Mouse (Mus musculus): ENCODE data around the gene Rhbdf2.

Gene Rhbdf2

DNA sequence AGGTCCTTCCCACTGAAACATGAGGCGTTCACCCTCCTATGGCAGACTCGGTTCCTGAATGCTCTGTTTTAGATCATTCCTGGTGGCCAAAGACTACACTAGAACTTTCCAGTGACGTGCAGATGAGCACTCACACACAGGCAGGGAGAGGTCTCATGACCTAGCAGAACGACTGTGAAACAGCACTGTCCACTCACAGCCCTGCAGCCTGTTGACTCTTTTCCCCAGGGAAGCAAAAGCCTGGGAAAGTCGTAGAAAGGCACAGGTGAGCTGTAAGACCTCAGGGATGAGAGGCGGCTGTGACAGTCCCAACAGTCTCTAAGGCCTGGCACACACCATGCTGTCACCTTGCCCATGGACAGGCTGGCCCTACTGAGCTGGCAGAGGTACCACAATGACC lies 70.5 kb downstream of the Rhbdf2 start:
- in situ Hi-C loops (cut with MboI, MseI): no loop called here

DNA sequence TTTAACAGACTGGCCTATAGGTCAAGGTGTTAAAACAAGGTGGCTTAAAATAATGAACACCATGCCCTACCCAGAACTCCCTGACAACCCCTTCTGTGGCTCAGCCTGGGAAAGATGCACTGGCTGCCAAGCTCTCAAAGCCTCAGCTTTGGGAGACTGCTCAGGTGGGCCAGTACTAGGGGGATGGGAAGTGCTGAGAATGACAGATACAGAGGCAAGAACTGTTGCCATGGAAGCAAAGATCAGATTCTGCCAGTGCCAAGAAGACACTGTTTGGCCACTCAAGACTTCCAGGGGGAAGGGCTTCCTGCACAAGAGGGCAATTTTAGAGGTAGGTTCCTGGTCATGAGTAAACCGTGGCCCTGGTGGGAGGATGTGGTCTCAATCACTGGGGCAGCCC lies 71.2 kb downstream of the Rhbdf2 start:
- in situ Hi-C loops (cut with MboI, MseI): no loop called here

DNA sequence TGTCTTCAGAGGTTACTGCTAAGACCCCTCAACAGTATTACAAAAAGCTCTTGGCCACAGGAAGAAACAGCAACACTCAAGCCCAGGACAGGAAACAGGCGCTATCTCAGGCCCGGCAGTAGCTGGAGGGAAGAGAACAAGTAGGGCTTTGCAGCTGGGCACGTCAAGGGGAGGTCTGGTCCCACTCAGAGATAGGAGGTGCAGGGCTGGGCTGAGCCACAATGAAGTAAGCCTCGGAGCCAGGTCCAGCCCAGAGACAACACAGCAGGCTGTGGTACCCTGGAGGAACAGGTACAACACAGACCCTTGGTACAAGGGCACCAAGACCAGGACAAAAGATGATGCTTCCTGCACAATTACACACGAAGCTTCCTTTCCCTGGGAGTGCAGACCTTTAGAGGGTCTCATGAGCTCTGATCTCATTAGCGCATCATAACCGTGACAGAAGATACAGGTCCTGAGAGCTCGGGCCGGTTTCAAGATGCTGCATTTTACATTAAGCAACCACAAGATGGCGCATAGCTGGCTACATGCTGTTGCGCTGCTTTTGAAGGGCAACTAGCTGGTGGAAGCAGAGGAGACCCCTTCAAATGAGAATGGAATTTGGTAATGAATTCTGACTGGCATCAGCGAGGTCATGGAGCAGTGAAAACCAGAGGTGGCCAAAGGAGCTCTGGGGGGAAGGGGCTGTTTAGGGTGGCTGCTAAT lies 72.5 kb downstream of the Rhbdf2 start:
- in situ Hi-C loops (cut with MboI, MseI): no loop called here

DNA sequence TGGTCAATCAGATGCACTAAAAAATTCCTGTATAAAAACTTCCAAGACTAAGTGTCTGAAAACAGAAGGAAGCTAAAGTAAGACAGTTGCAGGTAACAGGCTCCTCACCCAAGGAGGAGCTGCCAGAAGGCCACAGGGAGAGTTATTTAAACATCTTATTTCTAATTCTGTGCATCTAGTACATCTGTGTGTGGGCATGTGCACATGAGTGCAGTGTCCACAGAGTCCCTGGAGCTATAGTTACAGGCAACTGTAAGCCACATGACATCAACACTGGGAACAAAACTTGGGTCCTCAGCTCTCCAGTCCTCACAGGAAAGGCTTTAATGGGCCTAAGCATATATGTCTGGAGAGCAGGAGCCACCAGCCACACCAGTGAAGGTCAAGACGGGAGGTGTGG lies 74.6 kb downstream of the Rhbdf2 start:
- in situ Hi-C loops (cut with MboI, MseI): no loop called here

DNA sequence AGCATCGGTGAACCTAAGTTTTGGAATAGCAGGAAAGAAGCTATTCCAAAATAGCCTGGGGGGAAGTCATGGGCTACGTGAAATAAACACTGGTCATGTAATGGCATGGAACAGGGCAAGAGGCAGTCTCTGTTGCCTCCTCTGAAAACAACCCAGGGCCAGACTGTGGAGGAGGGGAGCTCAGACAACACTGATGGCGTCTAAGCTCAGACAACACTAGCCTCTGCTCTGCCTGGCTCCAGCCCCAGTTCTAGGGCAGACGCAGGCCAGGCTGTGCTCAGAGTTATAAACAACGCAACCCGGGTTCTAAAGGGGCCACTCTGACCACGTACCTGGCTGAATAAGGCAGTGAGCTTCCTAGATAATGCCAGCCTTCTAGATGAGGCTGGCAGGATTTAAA lies 76.1 kb downstream of the Rhbdf2 start:
- in situ Hi-C loops (cut with MboI, MseI): no loop called here

DNA sequence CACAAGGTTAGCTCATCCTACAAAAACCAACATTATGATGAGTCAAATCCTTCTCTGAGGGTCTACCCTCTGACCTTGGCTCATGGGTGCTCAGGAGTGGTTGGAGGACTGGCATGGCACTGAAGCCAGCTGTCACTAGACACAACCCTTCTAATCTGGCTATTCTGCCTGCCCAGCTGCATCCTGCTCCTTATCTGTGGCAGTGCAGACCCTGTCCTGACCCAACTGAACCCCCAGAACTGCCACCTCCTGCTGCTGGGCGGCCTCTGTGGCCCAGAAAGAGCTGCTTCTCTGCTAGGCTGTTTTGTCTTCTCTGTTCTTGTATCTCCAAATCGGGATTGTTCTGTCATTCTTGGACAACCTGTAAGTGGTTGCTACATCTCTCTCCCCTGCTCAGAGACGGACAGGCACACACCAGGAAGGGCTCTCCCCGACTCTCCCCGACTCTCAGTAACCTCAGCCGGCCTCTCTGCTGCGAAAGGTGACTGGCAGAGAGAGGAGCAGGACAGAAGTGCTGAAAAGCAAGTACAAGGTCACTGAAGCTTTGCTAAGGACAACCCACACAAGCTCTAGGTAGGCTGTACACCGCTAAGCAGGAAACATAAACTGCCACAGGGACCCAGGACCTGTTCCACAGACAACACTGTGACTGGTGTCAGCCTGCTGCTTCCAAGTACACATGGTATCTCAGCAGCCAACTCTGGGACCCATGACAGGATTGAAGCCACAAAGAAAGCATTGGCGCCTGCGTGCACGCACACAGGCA lies 77.4 kb downstream of the Rhbdf2 start:
- in situ Hi-C loops (cut with MboI, MseI): no loop called here

DNA sequence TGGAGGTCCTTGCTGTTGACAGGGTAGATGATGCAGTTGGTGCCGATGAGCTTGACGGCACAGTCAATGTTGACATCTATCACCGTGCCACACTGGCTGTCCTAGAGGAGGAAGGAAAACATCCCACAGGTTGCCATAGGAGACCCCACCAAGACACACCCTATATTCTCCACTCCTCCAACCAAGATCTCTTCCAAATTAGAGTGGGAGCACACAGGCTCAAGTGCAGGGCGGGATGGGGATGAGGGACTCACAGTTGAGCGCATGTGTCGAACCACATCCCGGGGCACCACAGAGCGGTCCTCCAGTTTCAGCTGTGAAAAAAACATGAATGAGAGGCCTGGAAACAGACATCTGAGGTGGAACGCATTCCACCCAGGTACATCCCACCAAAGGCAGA lies 78.0 kb downstream of the Rhbdf2 start:
- in situ Hi-C loops (cut with MboI, MseI): no loop called here

Data from T-helper 2 cell (primary cell).